Comparison of ENCODE assay signal across 8 mouse cellular contexts in genomic region chr9:22188025-22188611, GRCm38 (mm10). TPM values are rescaled to one million over a fixed set of nuclear protein-coding genes. Genes with fewer than 3 reads are reported as not detected.
DNase-seq lines count a peak whose midpoint lies in the region; ATAC-seq lines count a peak whose summit lies in the region.

Gene Zfp872 (plus strand): TSS chr9:22188090.

- H3K4me3 ChIP-seq in forebrain, embryonic 15.5 days = peak within 1 kb of the TSS; percentile 47

- no peak within 1 kb of the TSS for H3K27ac ChIP-seq in forebrain, embryonic 15.5 days (replicated peaks)

- no peaks in the 10 kb centered on the region for H3K27me3 ChIP-seq in forebrain, embryonic 15.5 days

- H3K9ac ChIP-seq in forebrain, embryonic 15.5 days (replicated peaks) = peak within 1 kb of the TSS; percentile 48

- no peaks in the 10 kb centered on the region for H3K36me3 ChIP-seq in forebrain, embryonic 15.5 days

- peak; percentile 85 for ATAC-seq in forebrain, embryonic 15.5 days (replicated peaks)
- ATAC-seq in hematopoietic stem cell, adult 5-6 weeks (replicated peaks in 1 of 2; ENCODE audit: insufficient read depth in 1 of 2, low FRiP score in 2 of 2, low TSS enrichment in 1 of 2, low read depth in 1 of 2, poor library complexity in 2 of 2, severe bottlenecking in 2 of 2) = peak; percentile 36 to 46; a peak in 3 of 4 replicates

- peak within 1 kb of the TSS; percentile 76 for H3K4me2 ChIP-seq in forebrain, embryonic 15.5 days (replicated peaks)

- intact Hi-C loops in left cerebral cortex, postnatal 10 days (cut with DNase I) = no loop called here

- peaks cover 7% of the 10 kb centered on the region; the same call in 1 of the 2 replicates for H3K4me1 ChIP-seq in forebrain, embryonic 15.5 days

- 0 out of 2 replicates have a peak, but pooled peaks cover 3% of the 10 kb centered on the region for H3K9me3 ChIP-seq in forebrain, embryonic 15.5 days

- DNase-seq in ZHBTc4 (ENCODE audit: low read depth, low spot score) = peak; percentile 68
- peak; percentile 75 to 82 for DNase-seq in cerebellum, adult 18-20 months
- peak; percentile 55 to 67 for DNase-seq in left cerebral cortex, postnatal 10 days (ENCODE audit: extremely low spot score in 1 of 2, low spot score in 2 of 2)
- peak; percentile 51 to 74 for DNase-seq in lung, postnatal 4 days
- DNase-seq in right cerebral cortex, postnatal 36 days (ENCODE audit: low spot score in 2 of 2) = peak; percentile 9 to 19
- no peak for DNase-seq in thymus, postnatal 36 days

- 17% methylated on average over 43 of the region's 43 CpGs for WGBS in forebrain, embryonic 15.5 days

RNA-seq across cellular contexts. Expression of gene Zfp872, which starts in this region (rescaled TPM):
- 0.18 and 0.19 TPM in 2 replicates for polyA plus RNA-seq in forebrain, embryonic 15.5 days (2015; fragmentation: Nextera tagmentation; extraction: Ambion mirVana)
- not detected in 2 replicates for total RNA-seq in hematopoietic stem cell, adult 5-6 weeks (2017)
- under 1 TPM; 0.21 to 0.39 TPM for total RNA-seq in left cerebral cortex, postnatal 10 days (2021)

Comparison
In these comparisons a context has a peak if more than half of its experiments do, and no peak if none do; other contexts are left out.
1. Peak in ATAC-seq, H3K4me3 ChIP-seq, H3K9ac ChIP-seq and H3K4me2 ChIP-seq in forebrain, embryonic 15.5 days; RNA of the gene not detected or under 1 TPM.
2. Peak in ATAC-seq in hematopoietic stem cell, adult 5-6 weeks; RNA of the gene not detected or under 1 TPM.
3. Peak in DNase-seq in left cerebral cortex, postnatal 10 days; RNA of the gene not detected or under 1 TPM.
4. DNase-seq: peak in ZHBTc4 (single experiment), cerebellum, adult 18-20 months (2 of 2), lung, postnatal 4 days (2 of 2) and right cerebral cortex, postnatal 36 days (2 of 2); none in thymus, postnatal 36 days (0 of 2).